Mouse (Mus musculus): ENCODE measurements around the gene Cwc27.

DNA sequence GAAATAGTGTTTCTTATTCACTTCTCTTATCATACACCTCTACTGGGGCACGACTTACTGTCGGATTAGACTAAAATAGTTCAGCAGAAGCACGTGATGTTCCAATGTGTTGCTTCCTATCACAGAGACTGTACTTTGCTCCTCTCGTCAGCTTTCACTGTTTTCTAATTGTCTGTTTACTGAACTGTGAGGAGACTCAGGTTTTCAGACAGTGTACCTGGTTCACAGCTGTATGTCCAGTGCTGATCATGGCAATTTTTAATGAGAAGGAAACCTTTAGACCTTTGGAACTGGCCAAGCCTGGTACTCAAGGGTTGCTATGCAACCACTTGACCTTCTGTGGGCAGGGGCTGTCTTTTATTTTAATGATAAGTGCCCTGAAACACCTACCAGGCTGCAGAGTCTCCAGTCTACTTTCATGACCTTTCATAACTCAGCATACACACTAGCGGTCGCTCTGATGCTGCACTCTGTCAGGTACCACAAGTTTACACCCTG, 180.9 kb downstream of the Cwc27 start:
- TF ChIP-seq GATA1 (IDR thresholded peaks at IDR 0.05; ENCODE audit: borderline replicate concordance, low read length) (no peak), FLI1 (IDR thresholded peaks at IDR 0.05; ENCODE audit: low read length) (no peak)
